Mouse (Mus musculus) hindbrain, embryonic 12.5 days (tissue): ENCODE measurements around the gene Lgals9. TPM values are rescaled to one million over a fixed set of nuclear protein-coding genes. Genes with fewer than 3 reads are reported as not detected.
"Not testable (repeated sequence)": the region's sequence is repeated elsewhere in the genome, so short reads cannot be mapped to it uniquely, and the experiment has no call there.

Experiments used
- ATAC-seq: fragments of 200-750 bp; cut with Nextera tagmentation; 2 replicates; pipeline ENCODE4 v1.8.0; 2017; ENCODE audit warnings: moderate TSS enrichment; ENCODE audit not compliant: low FRiP score
- H3K27ac ChIP-seq: fragments of 300-500 bp; sonication (generic); 2 replicates; pipeline ENCODE4 v1.5.1; 2016; ENCODE audit warnings: mild to moderate bottlenecking
- H3K27me3 ChIP-seq: fragments of 300-500 bp; sonication (generic); 2 replicates; pipeline ENCODE4 v1.6.1; 2016; ENCODE audit warnings: mild to moderate bottlenecking
- H3K36me3 ChIP-seq: fragments of 300-500 bp; sonication (generic); 2 replicates; pipeline ENCODE4 v1.6.1; 2016; ENCODE audit warnings: mild to moderate bottlenecking
- H3K4me1 ChIP-seq: fragments of 300-500 bp; sonication (generic); 2 replicates; pipeline ENCODE4 v1.6.1; 2016
- H3K4me2 ChIP-seq: fragments of 300-500 bp; sonication (generic); replicated peaks from 2 replicates; pipeline ENCODE4 v1.6.1; 2016; ENCODE audit warnings: mild to moderate bottlenecking
- H3K4me3 ChIP-seq: fragments of 300-500 bp; sonication (generic); 2 replicates; pipeline ENCODE4 v1.5.1; 2016; ENCODE audit warnings: mild to moderate bottlenecking
- H3K9ac ChIP-seq: fragments of 300-500 bp; sonication (generic); 2 replicates; pipeline ENCODE4 v1.6.1; 2016; ENCODE audit warnings: mild to moderate bottlenecking, moderate library complexity
- H3K9me3 ChIP-seq: fragments of 300-500 bp; sonication (generic); replicated peaks from 2 replicates; pipeline ENCODE4 v1.6.1; 2016; ENCODE audit warnings: mild to moderate bottlenecking
- WGBS: fragments of 180-500 bp; shearing (Covaris S2); methylation state at CpG from one replicate; pipeline ENCODE4 v1.1.7; 2016; 5-methylcytosine and 5-hydroxymethylcytosine counted together
- polyA plus RNA-seq: library from polyadenylated mRNA; unstranded; fragments of >200 nt; fragmentation: Nextera tagmentation; extraction: Ambion mirVana; gene quantifications from 2 replicates; pipeline ENCODE4 v1.2.1, GENCODE M21; 2016

The Lgals9 gene
- polyA plus RNA-seq, 1 experiment from 2014 or later: 8.7 TPM

DNA sequence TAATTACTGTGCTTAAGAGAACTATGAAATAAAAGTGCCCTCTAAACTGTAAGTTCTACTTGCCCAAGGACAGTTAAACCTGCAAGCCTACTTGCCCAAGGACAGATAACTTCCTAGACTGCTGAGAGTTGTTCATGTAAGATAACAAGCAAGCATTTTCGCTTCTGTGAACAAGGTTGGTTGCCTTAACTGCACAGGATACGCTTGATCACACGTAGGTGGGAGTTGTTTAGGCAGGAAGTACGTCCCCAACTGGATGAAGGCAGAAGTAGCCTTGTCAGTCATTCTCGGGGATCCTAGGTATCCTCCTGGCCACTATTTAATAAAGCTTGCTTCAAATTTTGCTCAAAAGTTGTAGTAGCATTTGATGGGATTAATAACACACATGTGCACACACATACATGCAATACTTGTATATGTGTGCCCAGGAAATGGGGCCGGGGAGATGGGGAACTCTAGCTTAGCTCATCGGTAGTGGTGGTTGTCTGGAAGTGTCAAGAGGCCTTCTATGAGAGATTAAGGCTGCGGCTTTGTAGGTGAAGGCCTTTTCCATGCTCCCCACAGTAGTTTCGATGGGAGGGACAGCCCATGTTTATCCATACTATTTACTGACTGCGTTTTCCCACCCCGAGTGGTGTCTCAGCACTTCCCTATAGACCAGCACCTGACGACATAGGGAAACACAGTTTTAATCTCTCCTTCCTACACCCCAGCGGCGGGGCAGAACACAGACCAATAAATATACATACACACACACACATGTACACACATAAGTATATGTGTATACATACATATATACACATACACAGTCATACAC is 21.0 kb upstream of the Lgals9 start:
- no peaks in the 10 kb centered on the region for H3K36me3 ChIP-seq
- peaks cover 4% of the 10 kb centered on the region; the same call in 1 of the 2 replicates for H3K4me1 ChIP-seq
- H3K9me3 ChIP-seq: no peaks in the 10 kb centered on the region
- no peak overlapping the region for H3K27ac ChIP-seq
- WGBS: 86% methylated on average over 14 of the region's 14 CpGs
- H3K27me3 ChIP-seq: no peaks in the 10 kb centered on the region
- no peak overlapping the region for H3K4me3 ChIP-seq
- no peak overlapping the region for H3K9ac ChIP-seq
- no peak overlapping the region for H3K4me2 ChIP-seq
- no peak for ATAC-seq

DNA sequence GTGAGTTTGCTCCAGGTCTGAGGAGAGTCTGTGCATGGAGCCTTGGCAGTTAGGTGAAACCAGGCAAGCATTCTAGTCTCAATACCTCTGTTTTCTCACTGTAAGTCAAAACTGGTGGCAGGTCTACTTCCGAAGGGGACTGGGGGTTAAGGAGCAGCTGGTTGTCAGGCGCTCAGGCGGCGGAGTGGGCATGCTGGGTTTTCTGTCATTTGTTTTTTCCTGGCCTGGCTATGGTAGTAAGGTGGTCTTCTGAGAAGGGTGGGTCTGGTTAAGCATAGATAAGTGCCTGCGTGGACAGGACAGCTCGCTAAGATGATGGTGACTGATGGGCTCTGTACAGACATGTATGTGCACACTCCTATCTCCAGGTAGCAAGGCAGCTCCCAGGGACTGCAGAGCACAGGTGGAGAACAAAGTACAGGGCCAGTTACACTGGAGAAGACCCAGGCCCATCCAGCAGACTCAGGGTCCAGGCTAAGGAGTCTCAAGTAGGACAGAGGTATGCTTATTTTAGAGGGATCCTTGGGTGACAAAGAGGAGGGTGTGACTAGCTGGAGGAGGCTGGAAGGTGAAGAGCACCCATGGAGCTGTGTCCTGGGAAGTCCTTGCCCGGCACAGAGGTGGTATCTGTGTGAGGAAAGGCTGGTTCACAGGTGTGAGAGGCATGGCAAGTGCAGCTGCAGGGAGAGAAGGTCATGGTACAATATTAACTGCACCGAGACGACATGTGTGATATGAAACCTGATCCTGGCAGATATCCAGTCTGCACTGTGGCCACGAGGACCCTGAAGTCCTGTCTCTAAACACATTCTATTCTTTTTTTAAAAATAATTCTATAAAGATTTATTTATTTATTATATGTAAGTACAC is 19.3 kb upstream of the Lgals9 start:
- no peak overlapping the region for H3K9ac ChIP-seq
- H3K27me3 ChIP-seq: no peaks in the 10 kb centered on the region
- WGBS: 87% methylated on average over 10 of the region's 10 CpGs
- H3K4me2 ChIP-seq: no peak overlapping the region
- peaks cover 4% of the 10 kb centered on the region; the same call in 1 of the 2 replicates for H3K4me1 ChIP-seq
- H3K36me3 ChIP-seq: no peaks in the 10 kb centered on the region
- H3K4me3 ChIP-seq: no peak overlapping the region
- ATAC-seq: no peak
- H3K9me3 ChIP-seq: no peaks in the 10 kb centered on the region
- no peak overlapping the region for H3K27ac ChIP-seq

DNA sequence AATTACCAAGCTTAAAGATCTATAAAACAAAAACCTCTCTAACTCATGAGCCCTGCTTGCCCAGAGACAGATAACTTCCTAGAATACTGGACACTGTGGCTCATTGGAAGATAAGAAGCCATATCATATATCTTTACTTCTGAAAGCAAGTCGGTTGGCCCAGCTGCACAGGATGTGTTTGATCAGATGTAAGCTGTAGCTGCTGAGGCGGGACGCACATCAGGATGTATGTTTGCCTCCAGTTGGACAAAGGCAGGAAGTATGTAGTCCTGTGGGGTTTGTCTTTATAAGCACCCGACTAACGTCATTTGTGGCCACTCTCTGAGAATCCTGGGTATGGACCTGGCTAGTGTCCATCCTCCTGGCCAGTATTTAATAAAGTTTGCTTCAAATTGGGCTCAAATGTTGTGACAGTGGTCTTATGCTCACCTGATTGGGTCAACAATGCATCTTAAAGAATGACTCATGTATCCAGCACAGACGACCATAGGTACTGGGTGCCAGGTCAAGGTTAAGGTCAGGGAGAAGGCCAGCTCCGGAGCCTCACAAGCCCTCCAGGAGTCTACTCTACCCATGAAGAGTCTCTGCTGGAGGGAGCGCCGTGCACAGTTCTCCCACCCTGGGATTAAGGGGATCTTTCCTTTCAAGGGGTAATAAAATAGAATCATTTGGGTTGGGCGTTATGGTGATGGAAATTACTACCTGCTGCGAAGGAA is 18.5 kb upstream of the Lgals9 start:
- no peaks in the 10 kb centered on the region for H3K9me3 ChIP-seq
- H3K4me1 ChIP-seq: peaks cover 4% of the 10 kb centered on the region; the same call in 1 of the 2 replicates
- no peak overlapping the region for H3K4me2 ChIP-seq
- H3K36me3 ChIP-seq: no peaks in the 10 kb centered on the region
- H3K27me3 ChIP-seq: no peaks in the 10 kb centered on the region
- no peak overlapping the region for H3K4me3 ChIP-seq
- no peak for ATAC-seq
- H3K27ac ChIP-seq: no peak overlapping the region
- WGBS: 79% methylated on average over 11 of the region's 11 CpGs
- no peak overlapping the region for H3K9ac ChIP-seq

GRCm38 (mm10) chr11:79002551-79002951 is 17.8 kb upstream of the Lgals9 start:
- no peak overlapping the region for H3K4me3 ChIP-seq
- WGBS: 71% methylated on average over 5 of the region's 5 CpGs
- H3K27me3 ChIP-seq: no peaks in the 10 kb centered on the region
- H3K4me1 ChIP-seq: peaks cover 4% of the 10 kb centered on the region; the same call in 1 of the 2 replicates
- H3K9ac ChIP-seq: no peak overlapping the region
- H3K27ac ChIP-seq: no peak overlapping the region
- H3K36me3 ChIP-seq: no peaks in the 10 kb centered on the region
- no peak for ATAC-seq
- no peak overlapping the region for H3K4me2 ChIP-seq
- H3K9me3 ChIP-seq: no peaks in the 10 kb centered on the region

- WGBS: 94% methylated on average over 4 of the region's 4 CpGs
- Histone ChIP-seq H3K27me3 (no peaks in the 10 kb centered on the region), H3K36me3 (no peaks in the 10 kb centered on the region), H3K4me1 (peaks cover 4% of the 10 kb centered on the region; the same call in 1 of the 2 replicates), H3K4me3 (no peak overlapping the region), H3K4me2 (no peak overlapping the region), H3K9me3 (no peaks in the 10 kb centered on the region; the same call in 1 of the 2 replicates), H3K27ac (no peak overlapping the region), H3K9ac (no peak overlapping the region)
- ATAC-seq: no peak
Observed at GRCm38 (mm10) chr11:79001871-79002270, 17.1 kb upstream of the Lgals9 start.

DNA sequence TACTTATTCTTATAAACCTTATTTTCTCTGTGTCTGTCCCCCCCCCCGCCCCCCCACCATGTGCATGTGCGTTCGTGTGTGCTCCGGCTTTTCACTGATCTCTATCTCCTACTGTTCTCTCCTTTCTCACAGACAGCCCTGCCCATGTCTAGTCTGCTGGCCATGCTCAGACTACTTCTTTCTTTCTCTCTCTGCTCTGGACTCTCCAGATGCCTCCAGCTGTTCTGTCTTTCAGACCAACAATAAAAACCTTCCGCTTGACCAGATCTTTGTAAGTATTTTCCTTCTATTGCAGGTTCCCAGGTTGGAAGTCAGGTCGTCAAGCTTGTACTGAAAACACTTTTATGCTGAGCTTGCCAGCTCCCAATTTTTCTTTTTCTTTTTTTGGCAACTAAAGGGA is 14.4 kb upstream of the Lgals9 start:
- Histone ChIP-seq H3K27ac (no peak overlapping the region), H3K27me3 (no peaks in the 10 kb centered on the region), H3K4me1 (peaks cover 4% of the 10 kb centered on the region; the same call in 1 of the 2 replicates), H3K36me3 (no peaks in the 10 kb centered on the region), H3K4me2 (no peak overlapping the region), H3K9ac (no peak overlapping the region), H3K4me3 (no peak overlapping the region), H3K9me3 (no peaks in the 10 kb centered on the region; the same call in 1 of the 2 replicates)
- ATAC-seq: no peak
- 30% methylated on average over 5 of the region's 6 CpGs for WGBS

GRCm38 (mm10) chr11:78990875-78991543 is 6.3 kb upstream of the Lgals9 start:
- not testable (repeated sequence) for H3K27ac ChIP-seq, H3K4me1 ChIP-seq, H3K9ac ChIP-seq, H3K4me3 ChIP-seq, H3K36me3 ChIP-seq, H3K9me3 ChIP-seq, H3K27me3 ChIP-seq, ATAC-seq, H3K4me2 ChIP-seq
- 75% methylated on average over 5 of the region's 5 CpGs for WGBS

DNA sequence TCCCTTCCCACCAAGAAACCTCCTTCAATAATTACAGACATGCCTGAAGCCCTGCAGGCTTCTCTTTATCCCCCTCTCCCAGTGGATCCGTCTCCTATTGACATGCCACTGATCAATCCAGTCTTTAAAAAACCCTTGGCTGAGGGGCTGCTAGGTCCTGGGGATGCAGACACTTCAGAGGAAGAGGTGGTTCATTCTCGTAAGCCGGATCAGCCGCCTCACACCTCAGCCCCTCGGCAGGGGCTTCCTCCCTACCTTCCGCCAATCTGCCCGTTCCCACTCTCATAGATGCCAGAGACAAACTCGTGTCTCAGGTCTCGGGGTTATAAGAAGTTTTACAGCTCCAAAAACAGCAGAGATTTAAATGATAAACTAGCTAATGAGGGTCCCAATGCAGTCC is 5.3 kb upstream of the Lgals9 start:
- no peak overlapping the region for H3K9ac ChIP-seq
- H3K36me3 ChIP-seq: no peaks in the 10 kb centered on the region
- H3K27ac ChIP-seq: no peak overlapping the region
- H3K27me3 ChIP-seq: no peaks in the 10 kb centered on the region
- no peak overlapping the region for H3K4me2 ChIP-seq
- no peaks in the 10 kb centered on the region for H3K4me1 ChIP-seq
- ATAC-seq: no peak
- H3K4me3 ChIP-seq: no peak overlapping the region
- H3K9me3 ChIP-seq: no peaks in the 10 kb centered on the region; the same call in 1 of the 2 replicates
- WGBS: 91% methylated on average over 9 of the region's 9 CpGs

GRCm38 (mm10) chr11:78989206-78989605 is 4.5 kb upstream of the Lgals9 start:
- H3K9me3 ChIP-seq, H3K9ac ChIP-seq, H3K36me3 ChIP-seq, H3K27ac ChIP-seq, H3K4me1 ChIP-seq, H3K4me2 ChIP-seq, H3K27me3 ChIP-seq, ATAC-seq, H3K4me3 ChIP-seq: not testable (repeated sequence)
- 94% methylated on average over 11 of the region's 11 CpGs for WGBS

DNA sequence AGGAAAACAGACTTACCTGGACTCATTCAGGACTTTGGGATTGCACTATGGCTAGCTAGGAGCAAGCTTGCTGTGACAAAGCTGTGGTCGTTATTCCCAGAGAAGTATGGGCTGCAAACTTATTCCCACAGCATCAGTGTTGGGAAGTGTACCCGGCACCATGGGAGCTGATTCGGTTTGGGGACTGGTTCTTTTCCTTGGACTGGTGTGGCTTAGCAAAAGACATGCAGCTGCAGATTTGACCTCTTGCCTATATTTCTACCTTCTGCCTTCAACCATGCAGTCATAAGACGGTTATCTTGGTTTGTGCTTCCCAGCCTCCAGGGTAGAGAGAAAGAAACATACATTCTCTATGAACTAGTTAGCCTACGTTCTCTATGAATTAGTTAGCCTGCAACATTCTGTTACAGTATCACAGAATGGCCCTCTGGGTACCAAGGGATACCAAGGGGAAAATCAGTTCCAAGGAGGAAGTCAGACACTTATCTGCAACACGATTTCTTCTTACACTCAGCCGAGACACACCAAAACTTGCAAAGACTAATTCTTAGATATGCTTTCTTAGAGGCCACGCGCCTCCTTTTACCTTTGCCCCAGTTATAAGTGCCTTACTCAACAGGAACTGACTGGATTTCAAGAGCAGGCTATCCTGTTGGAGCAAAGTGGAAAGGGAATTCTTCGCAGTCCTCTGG is 1.7 kb upstream of the Lgals9 start:
- Histone ChIP-seq H3K9me3 (no peaks in the 10 kb centered on the region; the same call in 1 of the 2 replicates), H3K4me3 (no peak overlapping the region), H3K4me2 (no peak overlapping the region), H3K36me3 (no peaks in the 10 kb centered on the region), H3K27ac (no peak overlapping the region), H3K27me3 (no peaks in the 10 kb centered on the region), H3K4me1 (no peaks in the 10 kb centered on the region), H3K9ac (no peak overlapping the region)
- 89% methylated on average over 10 of the region's 10 CpGs for WGBS
- ATAC-seq: no peak

GRCm38 (mm10) chr11:78985505-78985904 is 759 bp upstream of the Lgals9 start:
- Histone ChIP-seq H3K4me3 (no peak overlapping the region), H3K36me3 (no peaks in the 10 kb centered on the region), H3K27ac (no peak overlapping the region), H3K9ac (no peak overlapping the region), H3K9me3 (no peaks in the 10 kb centered on the region; the same call in 1 of the 2 replicates), H3K27me3 (no peaks in the 10 kb centered on the region), H3K4me2 (no peak overlapping the region), H3K4me1 (no peaks in the 10 kb centered on the region)
- no peak for ATAC-seq
